Mouse (Mus musculus) CH12.LX (cell line): ENCODE results near the gene Slc28a3. TPM values are rescaled to one million over a fixed set of nuclear protein-coding genes. Genes with fewer than 3 reads are reported as not detected.

ENCODE experiments used
- DNase-seq: peaks from one replicate; pipeline ENCODE4 v3.0.0-alpha.2; 2013; ENCODE audit errors: extremely low read depth
- H3K27ac ChIP-seq: 2 replicates; pipeline ENCODE4 v1.5.1; 2012; ENCODE audit warnings: low read depth, mild to moderate bottlenecking, control low read depth, moderate library complexity; ENCODE audit not compliant: insufficient read depth
- H3K27me3 ChIP-seq: replicated peaks from 2 replicates; pipeline ENCODE3; 2012; ENCODE audit warnings: inconsistent platforms
- H3K36me3 ChIP-seq, 2 experiments: replicated peaks in 1 of 2; 2 replicates each; pipeline versions ENCODE3 to v1.6.1; 2012; ENCODE audit warnings: inconsistent platforms in 1 of 2, low read length in 1 of 2, mild to moderate bottlenecking in 1 of 2, mixed read lengths in 1 of 2, moderate library complexity in 1 of 2; ENCODE audit not compliant: control insufficient read depth in 1 of 2, insufficient read depth in 1 of 2
- H3K4me1 ChIP-seq, 2 experiments: 2 replicates each; pipeline ENCODE4 v1.6.1; 2012; ENCODE audit warnings: inconsistent platforms in 1 of 2, moderate library complexity in 1 of 2; ENCODE audit not compliant: insufficient read depth in 2 of 2, control insufficient read depth in 1 of 2
- H3K4me2 ChIP-seq: 2 replicates; pipeline ENCODE4 v1.6.1; 2012; ENCODE audit warnings: low read depth, mild to moderate bottlenecking, control low read depth; ENCODE audit not compliant: poor library complexity, insufficient read depth, severe bottlenecking
- H3K4me3 ChIP-seq, 3 experiments: fragments of 150-350 bp in 1 of 3; sonication (generic) in 1 of 3; replicated peaks in 1 of 3; 2 replicates each; pipeline versions ENCODE3 to v1.5.1; 2011 to 2012; ENCODE audit warnings: low read depth in 2 of 3, low read length in 2 of 3, mild to moderate bottlenecking in 2 of 3, moderate library complexity in 2 of 3, control low read depth in 1 of 3, improper control_type of control experiment in 1 of 3, inconsistent platforms in 1 of 3, mixed read lengths in 1 of 3; ENCODE audit not compliant: poor library complexity in 1 of 3
- H3K79me2 ChIP-seq: replicated peaks from 2 replicates; pipeline ENCODE4 v1.6.1; 2012; ENCODE audit warnings: mild to moderate bottlenecking, moderate library complexity; ENCODE audit not compliant: control insufficient read depth, poor library complexity, insufficient read depth, severe bottlenecking; ENCODE audit errors: extremely low read depth
- H3K9ac ChIP-seq: 2 replicates; pipeline ENCODE4 v1.6.1; 2012; ENCODE audit warnings: low read depth, mild to moderate bottlenecking, control low read depth, moderate library complexity; ENCODE audit not compliant: insufficient read depth
- H3K9me3 ChIP-seq: replicated peaks from 2 replicates; pipeline ENCODE3; 2012; ENCODE audit warnings: low read length, inconsistent platforms, mixed read lengths
- BHLHE40 ChIP-seq: IDR thresholded peaks from 2 replicates; pipeline ENCODE4 v1.6.1; 2011; ENCODE audit warnings: mild to moderate bottlenecking, low read depth, low read length, improper control_type of control experiment
- CTCF ChIP-seq, 2 experiments: IDR thresholded peaks in 1 of 2; conservative IDR thresholded peaks in 1 of 2; 2 replicates each; pipeline ENCODE4 v1.5.1; 2011 to 2012; ENCODE audit warnings: low read depth in 2 of 2, low read length in 2 of 2, improper control_type of control experiment in 1 of 2, inconsistent platforms in 1 of 2, mild to moderate bottlenecking in 1 of 2, moderate library complexity in 1 of 2
- EP300 ChIP-seq: IDR thresholded peaks from 2 replicates; pipeline ENCODE4 v1.6.1; 2011; ENCODE audit warnings: low read length, improper control_type of control experiment
- GABPA ChIP-seq: IDR thresholded peaks from 2 replicates; pipeline ENCODE4 v1.6.1; 2012; ENCODE audit warnings: low read depth, low read length, improper control_type of control experiment, inconsistent platforms; ENCODE audit not compliant: insufficient replicate concordance
- HCFC1 ChIP-seq: IDR thresholded peaks from 2 replicates; pipeline ENCODE4 v1.6.1; 2012; ENCODE audit warnings: low read depth, mild to moderate bottlenecking, inconsistent platforms, low read length, improper control_type of control experiment
- IRF4 ChIP-seq: IDR thresholded peaks from 2 replicates; pipeline ENCODE4 v1.6.1; 2014; ENCODE audit warnings: low read depth, mild to moderate bottlenecking, inconsistent platforms, low read length, improper control_type of control experiment
- JUN ChIP-seq: IDR thresholded peaks from 2 replicates; pipeline ENCODE4 v1.6.1; 2011; ENCODE audit warnings: low read depth, mild to moderate bottlenecking, low read length, improper control_type of control experiment, moderate library complexity; ENCODE audit not compliant: insufficient read depth
- MAZ ChIP-seq: IDR thresholded peaks from 2 replicates; pipeline ENCODE4 v1.6.1; 2012; ENCODE audit warnings: low read depth, mild to moderate bottlenecking, inconsistent platforms, low read length, improper control_type of control experiment, moderate library complexity
- MXI1 ChIP-seq: IDR thresholded peaks from 2 replicates; pipeline ENCODE4 v1.6.1; 2011; ENCODE audit warnings: mild to moderate bottlenecking, low read depth, low read length, improper control_type of control experiment
- MYC ChIP-seq: IDR thresholded peaks from 2 replicates; pipeline ENCODE4 v1.6.1; 2011; ENCODE audit warnings: low read depth, mild to moderate bottlenecking, improper control_type of control experiment, low read length
- POLR2A ChIP-seq: IDR thresholded peaks from 2 replicates; pipeline ENCODE4 v1.6.1; 2011; ENCODE audit warnings: low read depth, mild to moderate bottlenecking, improper control_type of control experiment, low read length
- RAD21 ChIP-seq: IDR thresholded peaks from 2 replicates; pipeline ENCODE4 v1.6.1; 2011; ENCODE audit warnings: low read depth, mild to moderate bottlenecking, low read length, improper control_type of control experiment, moderate library complexity
- RCOR1 ChIP-seq: conservative IDR thresholded peaks from 2 replicates; pipeline ENCODE4 v1.6.1; 2012; ENCODE audit warnings: low read depth, mild to moderate bottlenecking, inconsistent platforms, low read length, improper control_type of control experiment
- SMC3 ChIP-seq: IDR thresholded peaks from 2 replicates; pipeline ENCODE4 v1.6.1; 2011; ENCODE audit warnings: low read depth, low read length, improper control_type of control experiment
- TCF12 ChIP-seq: IDR thresholded peaks from 2 replicates; pipeline ENCODE4 v1.6.1; 2014; ENCODE audit warnings: low read depth, mild to moderate bottlenecking, inconsistent platforms, low read length, improper control_type of control experiment
- UBTF ChIP-seq: IDR thresholded peaks from 2 replicates; pipeline ENCODE4 v1.6.1; 2012; ENCODE audit warnings: low read depth, mild to moderate bottlenecking, inconsistent platforms, low read length, improper control_type of control experiment, moderate library complexity
- USF1 ChIP-seq: IDR thresholded peaks from 2 replicates; pipeline ENCODE4 v1.6.1; 2014; ENCODE audit warnings: low read depth, mild to moderate bottlenecking, inconsistent platforms, low read length, improper control_type of control experiment
- USF2 ChIP-seq: conservative IDR thresholded peaks from 2 replicates; pipeline ENCODE4 v1.6.1; 2011; ENCODE audit warnings: low read depth, low read length, improper control_type of control experiment
- ZC3H11A ChIP-seq: IDR thresholded peaks from 2 replicates; pipeline ENCODE4 v1.6.1; 2012; ENCODE audit warnings: low read depth, mild to moderate bottlenecking, inconsistent platforms, low read length, improper control_type of control experiment
- ZKSCAN1 ChIP-seq: IDR thresholded peaks from 2 replicates; pipeline ENCODE4 v1.6.1; 2012; ENCODE audit warnings: low read depth, inconsistent platforms, low read length, improper control_type of control experiment, borderline replicate concordance
- ZNF384 ChIP-seq: IDR thresholded peaks from 2 replicates; pipeline ENCODE4 v1.6.1; 2012; ENCODE audit warnings: low read depth, low read length, improper control_type of control experiment, inconsistent platforms
- dilution Hi-C: fragments of 300-500 bp; cut with MboI; formaldehyde crosslinking; loops from 2 replicates; pipeline ENCODE4 v1.14.3; 2020; ENCODE audit warnings: low sequenced_read_pairs; ENCODE audit not compliant: extremely low pct_unique_long_range_greater_than_20kb, extremely low pct_ligation_motif_present
- in situ Hi-C: fragments of 300-500 bp; cut with MboI; formaldehyde crosslinking; loops from 3 replicates; pipeline ENCODE4 v1.14.3; 2019; ENCODE audit warnings: low sequenced_read_pairs, low pct_ligation_motif_present, low pct_unique_long_range_greater_than_20kb, mixed read lengths
- polyA plus RNA-seq: library from polyadenylated mRNA; unstranded; fragments of >175 nt; gene quantifications from 2 replicates; pipeline ENCODE4 v1.2.1, GENCODE M21; 2012; ENCODE audit warnings: low read depth; ENCODE audit not compliant: insufficient read length
- total RNA-seq, 2 experiments: library from RNA; depleted of rRNA; stranded (reverse); fragments of 300-350 nt in 1 of 2; fragments of >200 nt in 1 of 2; gene quantifications; 2 replicates each; pipeline ENCODE4 v1.2.3; 2012 to 2014

The Slc28a3 gene
- total RNA-seq (2012; rRNA removed) = not detected in 2 replicates
- not detected in 2 replicates for total RNA-seq (2014; rRNA removed)
- polyA plus RNA-seq = not detected in 2 replicates

DNA sequence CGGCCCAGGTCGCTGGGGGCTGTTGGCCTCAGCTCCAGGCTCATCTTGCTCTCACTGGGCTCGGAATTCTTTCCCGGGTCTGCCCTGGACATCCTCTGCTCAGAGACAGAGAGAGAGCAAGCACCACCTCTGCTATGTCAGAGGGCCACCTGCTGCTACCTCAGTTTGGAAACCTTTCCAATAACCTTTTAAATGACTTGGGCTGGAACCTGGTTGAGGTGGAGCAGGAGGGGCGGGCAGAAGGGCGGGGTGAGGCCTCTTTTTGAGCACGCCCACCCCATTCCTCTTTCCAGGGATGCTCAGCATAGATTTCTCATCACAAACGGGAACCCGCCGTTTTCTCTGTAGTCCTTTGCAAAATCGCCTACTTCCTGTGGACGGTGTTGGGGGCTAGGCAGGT lies at the start of gene Slc28a3:
Slc28a3 (minus strand) TSS at position 162 of the 400 bp plus-strand sequence.
- dilution Hi-C loops = no loop called here
- in situ Hi-C loops = loop anchor here (25.0 kb wide), 1 partner anchor 1127 kb away; the partner anchor contains the start of genes 1700014D04Rik and Spata31d1d
- Histone ChIP-seq H3K79me2 (no peaks in the 10 kb centered on the region), H3K36me3 (no peaks in the 10 kb centered on the region), H3K4me1 (peaks cover 0 to 6% of the 10 kb centered on the region in 2 experiments; a peak in 2 of 4 replicates), H3K27me3 (peaks cover 3% of the 10 kb centered on the region), H3K4me3 (no peak within 1 kb of the TSS), H3K9me3 (no peaks in the 10 kb centered on the region), H3K27ac (no peak within 1 kb of the TSS), H3K9ac (no peak within 1 kb of the TSS), H3K4me2 (no peak within 1 kb of the TSS)
- DNase-seq = no peak
- TF ChIP-seq HCFC1 (no peak), ZKSCAN1 (no peak), UBTF (no peak), JUN (no peak), USF2 (no peak), RCOR1 (no peak), IRF4 (no peak), POLR2A (no peak), BHLHE40 (no peak), ZC3H11A (no peak), SMC3 (no peak), USF1 (no peak), CTCF (conservative IDR thresholded peaks at IDR 0.05 in 1 of 2, IDR thresholded peaks at IDR 0.05 in 1 of 2; ENCODE audit: low read depth in 2 of 2, low read length in 2 of 2) (no peak), RAD21 (no peak), EP300 (no peak), MYC (no peak), MXI1 (no peak), MAZ (no peak), ZNF384 (no peak), TCF12 (no peak)

DNA sequence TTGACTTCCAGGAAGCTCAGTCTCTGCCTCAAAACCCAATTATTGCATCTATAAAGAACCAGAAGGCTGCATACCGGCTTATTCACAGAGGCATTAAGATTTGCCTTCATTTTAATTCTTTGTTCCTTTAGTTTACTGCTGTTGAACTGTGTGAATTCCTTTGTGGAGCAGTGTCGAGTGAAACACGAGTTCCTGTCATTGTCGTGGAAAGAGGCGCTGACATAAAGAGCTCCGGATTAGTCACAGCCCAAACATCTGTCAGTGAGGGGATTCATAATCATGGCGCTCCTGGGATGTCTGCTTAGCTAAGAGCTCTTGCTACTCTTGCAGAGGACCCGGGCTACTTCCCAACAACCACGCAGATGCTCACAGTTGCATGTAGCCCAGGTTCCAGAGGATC lies 47.3 kb upstream of the Slc28a3 start:
- Histone ChIP-seq H3K27ac (no peak overlapping the region), H3K9me3 (peaks cover 68% of the 10 kb centered on the region)
- in situ Hi-C loops = no loop called here
- TF ChIP-seq EP300 = no peak
- no peak for TF ChIP-seq GABPA
- TF ChIP-seq, all 38 proteins: peak for 0
- no peaks in the 10 kb centered on the region for H3K36me3 ChIP-seq
- H3K4me3 ChIP-seq = no peak overlapping the region
- H3K4me1 ChIP-seq = no peaks in the 10 kb centered on the region
- H3K27me3 ChIP-seq = no peaks in the 10 kb centered on the region
- H3K9ac ChIP-seq = no peak overlapping the region
- H3K79me2 ChIP-seq = no peaks in the 10 kb centered on the region
- H3K4me2 ChIP-seq = no peak overlapping the region
- dilution Hi-C loops = no loop called here
- DNase-seq = no peak
